Comparison of ENCODE assay signal across 12 mouse cellular contexts in genomic region chr8:120572534-120572933, GRCm38 (mm10). TPM values are rescaled to one million over a fixed set of nuclear protein-coding genes. Genes with fewer than 3 reads are reported as not detected.
DNase-seq lines count a peak whose midpoint lies in the region; TF ChIP-seq lines count a peak whose summit lies in the region.
"Had no signal": no experiment of that assay in that cellular context is flagged by ENCODE, and none has a peak within 500 bp of the region (broad histone marks: within the 10 kb centered on the region; RNA-seq: fewer than 3 reads in every experiment).

No protein-coding gene starts in this region.

- peak in 1 of 2 experiments; percentile 64 for DNase-seq in left cerebral cortex, adult 2 months (ENCODE audit: extremely low spot score in 1 of 2, low spot score in 2 of 2)
- no peak for DNase-seq in left cerebral cortex, postnatal 4 days
- peak; percentile 59 to 68 for DNase-seq in cerebellum, adult 2 months
- peak; percentile 83 to 84 for DNase-seq in layer of hippocampus, adult 2 months (ENCODE audit: low spot score in 2 of 2)
- peak; percentile 62 for DNase-seq in right cerebral cortex, postnatal 25 days
- no peak for DNase-seq in urinary bladder, postnatal 4 days (ENCODE audit: low spot score in 2 of 2)
- no peak for DNase-seq in Muller cell, postnatal 12 days (ENCODE audit: inconsistent ontology term)
- DNase-seq: adrenal gland, adult 8-10 months had no signal

- intact Hi-C loops in left cerebral cortex, adult 2 months (cut with DNase I): no loop called here
- intact Hi-C loops in left cerebral cortex, postnatal 4 days (cut with DNase I): no loop called here

- H3K4me3 ChIP-seq in left cerebral cortex, adult 2 months: no peak overlapping the region
- H3K4me3 ChIP-seq in cerebellum, adult 2 months (replicated peaks; ENCODE audit: insufficient read depth, low read depth, low read length): no peak overlapping the region
- no peak overlapping the region; the same call in 1 of the 2 replicates for H3K4me3 ChIP-seq in layer of hippocampus, adult 2 months
- H3K4me3 ChIP-seq: embryonic facial prominence, embryonic 15.5 days; hindbrain, embryonic 12.5 days; neural tube, embryonic 12.5 days; stomach, embryonic 15.5 days had no signal

- H3K27ac ChIP-seq in left cerebral cortex, adult 2 months: 0 out of 2 replicates have a peak overlapping the region, but pooled peaks have one; percentile 30
- no peak overlapping the region for H3K27ac ChIP-seq in cerebellum, adult 2 months (ENCODE audit: insufficient read depth, low read length)
- H3K27ac ChIP-seq in layer of hippocampus, adult 2 months: peak overlapping the region; percentile 79
- H3K27ac ChIP-seq: embryonic facial prominence, embryonic 15.5 days; neural tube, embryonic 12.5 days; stomach, embryonic 15.5 days had no signal

- TF ChIP-seq POLR2A in cerebellum, adult 2 months (IDR thresholded peaks at IDR 0.05; ENCODE audit: borderline replicate concordance, insufficient read depth, low read length): no peak

- WGBS in cerebellum, adult 2 months: 39% methylated on average over 21 of the region's 21 CpGs

- H3K4me1 ChIP-seq in cerebellum, adult 2 months (ENCODE audit: control insufficient read depth, insufficient read depth, low read length): peaks cover 40% of the 10 kb centered on the region
- H3K4me1 ChIP-seq: stomach, embryonic 15.5 days had no signal

- H3K27me3 ChIP-seq in cerebellum, adult 2 months (ENCODE audit: control insufficient read depth, insufficient read depth, low read length): no peaks in the 10 kb centered on the region
- H3K27me3 ChIP-seq: embryonic facial prominence, embryonic 15.5 days; hindbrain, embryonic 12.5 days; neural tube, embryonic 12.5 days; stomach, embryonic 15.5 days had no signal

- peak; percentile 33 for TF ChIP-seq CTCF in left cerebral cortex, adult 2 months (IDR thresholded peaks at IDR 0.05)
- TF ChIP-seq CTCF in cerebellum, adult 2 months (IDR thresholded peaks at IDR 0.05; ENCODE audit: borderline replicate concordance, insufficient read depth, low read depth, low read length): 0 out of 2 replicates have a peak, but pooled peaks have one; percentile 22
- TF ChIP-seq CTCF in layer of hippocampus, adult 2 months (conservative IDR thresholded peaks at IDR 0.05): peak; percentile 52

RNA-seq across cellular contexts. Expression of gene Gins2, which starts 16.6 kb away (rescaled TPM):
- total RNA-seq in left cerebral cortex, adult 2 months (2021): 1 to 10 TPM; 1.0 to 2.9 TPM
- total RNA-seq in left cerebral cortex, postnatal 4 days (2021): 1 to 10 TPM; 4.8 to 5.7 TPM
- polyA plus RNA-seq in cerebellum, adult 2 months (2012; rRNA removed): 2.1 and 2.5 TPM in 2 replicates
- total RNA-seq in layer of hippocampus, adult 2 months (2021): 1 to 10 TPM; 5.2 to 6.2 TPM

Comparison
In these comparisons a context has a peak if more than half of its experiments do, and no peak if none do; other contexts are left out.
1. DNase-seq: peak in cerebellum, adult 2 months (2 of 2), layer of hippocampus, adult 2 months (2 of 2) and right cerebral cortex, postnatal 25 days (single experiment); none in left cerebral cortex, postnatal 4 days (single experiment), urinary bladder, postnatal 4 days (0 of 2) and Muller cell, postnatal 12 days (single experiment).
2. Peak in every context shown above with its lines, with median percentiles within 50 percentile points of each other: CTCF ChIP-seq.